ENCODE assay signal across 9 mouse cellular contexts in the genomic region with DNA sequence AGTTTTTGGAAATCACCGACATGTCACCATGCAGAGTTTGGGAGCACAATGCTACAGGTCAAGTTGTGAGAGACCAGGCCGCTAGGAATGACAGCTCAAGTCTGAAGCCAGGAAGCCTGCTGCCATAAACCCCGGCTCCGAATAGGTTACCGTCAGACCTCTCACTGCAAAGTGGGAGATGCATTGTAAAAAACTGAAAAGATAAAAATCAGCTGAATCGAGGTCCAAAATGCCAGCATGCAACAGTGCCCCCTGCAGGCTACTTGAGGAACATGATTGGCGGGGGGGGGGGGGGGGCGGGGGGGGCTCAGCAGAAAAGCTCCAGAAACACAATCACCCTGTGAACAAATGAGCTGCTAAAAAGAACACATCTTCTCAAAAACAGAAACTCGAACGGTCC. TPM values are rescaled to one million over a fixed set of nuclear protein-coding genes. Genes with fewer than 3 reads are reported as not detected.
DNase-seq lines count a peak whose midpoint lies in the region; ATAC-seq lines count a peak whose summit lies in the region.
"Had no signal": no experiment of that assay in that cellular context is flagged by ENCODE, and none has a peak within 500 bp of the region (broad histone marks: within the 10 kb centered on the region; RNA-seq: fewer than 3 reads in every experiment).

No protein-coding gene starts in this region.

- H3K4me2 ChIP-seq in hindbrain, embryonic 16.5 days (ENCODE audit: low read length), result no peak overlapping the region

- H3K27ac ChIP-seq in hindbrain, embryonic 16.5 days (ENCODE audit: low read depth, low read length), result no peak overlapping the region
- H3K27ac ChIP-seq: heart, embryonic 10.5 days had no signal

- no peak overlapping the region for H3K4me3 ChIP-seq in hindbrain, embryonic 16.5 days (ENCODE audit: low read length)
- H3K4me3 ChIP-seq: heart, embryonic 10.5 days had no signal

- H3K9ac ChIP-seq in hindbrain, embryonic 16.5 days (ENCODE audit: low read depth, low read length), result no peak overlapping the region

- WGBS in hindbrain, embryonic 16.5 days, result 30% methylated on average over 9 of the region's 10 CpGs

- 0 out of 2 replicates have a peak, but pooled peaks have one; percentile 17 for ATAC-seq in hindbrain, embryonic 16.5 days
- no peak for ATAC-seq in erythroid progenitor cell, adult 5-6 weeks (replicated peaks; ENCODE audit: low FRiP score, poor library complexity, severe bottlenecking)

- H3K9me3 ChIP-seq in hindbrain, embryonic 16.5 days (ENCODE audit: control insufficient read depth, low read length), result no peaks in the 10 kb centered on the region
- H3K9me3 ChIP-seq: heart, embryonic 10.5 days had no signal

- H3K27me3 ChIP-seq in hindbrain, embryonic 16.5 days (replicated peaks; ENCODE audit: control insufficient read depth, insufficient read depth, low read length), result no peaks in the 10 kb centered on the region; the same call in 1 of the 2 replicates

- H3K36me3 ChIP-seq in hindbrain, embryonic 16.5 days (ENCODE audit: control insufficient read depth, insufficient read depth, low read length), result no peaks in the 10 kb centered on the region
- H3K36me3 ChIP-seq: heart, embryonic 10.5 days had no signal

- peaks cover 6% of the 10 kb centered on the region for H3K4me1 ChIP-seq in hindbrain, embryonic 16.5 days (ENCODE audit: control insufficient read depth, insufficient read depth, low read depth, low read length)

- DNase-seq in kidney, adult 9 months, result peak; percentile 9
- no peak for DNase-seq in kidney, adult 8-10 months
- DNase-seq in 416B (ENCODE audit: low read depth), result peak; percentile 39
- DNase-seq in B cell, adult 2 months, result peak; percentile 36 to 40
- DNase-seq in left cerebral cortex, adult 8-10 months (ENCODE audit: low spot score in 2 of 2), result no peak

RNA-seq across cellular contexts. Expression of a gene that starts 13.7 kb away (rescaled TPM):
- 0.27 and 0.41 TPM in 2 replicates for polyA plus RNA-seq in hindbrain, embryonic 16.5 days (2015; fragmentation: Nextera tagmentation; extraction: Ambion mirVana)
- total RNA-seq in erythroid progenitor cell, adult 5-6 weeks (2015; ENCODE audit: low replicate concordance), result not detected in 2 replicates
- total RNA-seq in erythroid progenitor cell, adult 5-6 weeks (2017; ENCODE audit: low replicate concordance), result not detected in 2 replicates
- under 1 TPM in 1 of 4 experiments, not detected in 3; 0.14 TPM for total RNA-seq in left cerebral cortex, adult 8-10 months (2022)

RNA-seq across cellular contexts. Expression of a gene that starts 18.3 kb away (rescaled TPM):
- 33.5 and 38.5 TPM in 2 replicates for polyA plus RNA-seq in hindbrain, embryonic 16.5 days (2015; fragmentation: Nextera tagmentation; extraction: Ambion mirVana)
- 4.7 and 8.0 TPM in 2 replicates for total RNA-seq in erythroid progenitor cell, adult 5-6 weeks (2015; ENCODE audit: low replicate concordance)
- 2.6 TPM in 1 of 2 replicates, not detected in the other for total RNA-seq in erythroid progenitor cell, adult 5-6 weeks (2017; ENCODE audit: low replicate concordance)
- 1 to 10 TPM in 2 of 4 experiments, under 1 TPM in 2; 0.23 to 2.0 (median 0.98) TPM for total RNA-seq in left cerebral cortex, adult 8-10 months (2022)
- total RNA-seq: monocyte, adult 5-6 weeks had no signal

Comparison
In these comparisons a context has a peak if more than half of its experiments do, and no peak if none do; other contexts are left out.
1. DNase-seq: peak in kidney, adult 9 months (single experiment), 416B (single experiment) and B cell, adult 2 months (2 of 2); none in kidney, adult 8-10 months (0 of 2) and left cerebral cortex, adult 8-10 months (0 of 2).